Mouse (Mus musculus) testis, adult 2 months (tissue): ENCODE measurements around the gene Fam234b. TPM values are rescaled to one million over a fixed set of nuclear protein-coding genes. Genes with fewer than 3 reads are reported as not detected.

Experiments used
- H3K27ac ChIP-seq: fragments of 200-500 bp; 2 replicates; pipeline ENCODE4 v1.5.1; 2012; ENCODE audit warnings: low read depth, low read length; ENCODE audit not compliant: control insufficient read depth, insufficient read depth
- H3K27me3 ChIP-seq: fragments of 200-500 bp; 2 replicates; pipeline ENCODE4 v1.6.1; 2012; ENCODE audit warnings: mild to moderate bottlenecking, low read length, moderate library complexity; ENCODE audit not compliant: control insufficient read depth, insufficient read depth
- H3K36me3 ChIP-seq: fragments of 200-500 bp; 2 replicates; pipeline ENCODE4 v1.6.1; 2012; ENCODE audit warnings: mild to moderate bottlenecking, low read length; ENCODE audit not compliant: control insufficient read depth, insufficient read depth
- H3K4me1 ChIP-seq: fragments of 200-500 bp; 2 replicates; pipeline ENCODE4 v1.6.1; 2012; ENCODE audit warnings: low read length; ENCODE audit not compliant: control insufficient read depth, insufficient read depth
- H3K4me3 ChIP-seq: fragments of 200-500 bp; 2 replicates; pipeline ENCODE4 v1.5.1; 2012; ENCODE audit warnings: low read depth, mild to moderate bottlenecking, low read length, moderate library complexity, mixed read lengths; ENCODE audit not compliant: control insufficient read depth
- CTCF ChIP-seq: fragments of 200-500 bp; IDR thresholded peaks from 2 replicates; pipeline ENCODE4 v1.5.1; 2012; ENCODE audit warnings: low read depth, mild to moderate bottlenecking, inconsistent platforms, low read length, moderate library complexity; ENCODE audit not compliant: control insufficient read depth, insufficient read depth, insufficient replicate concordance
- POLR2A ChIP-seq: fragments of 200-500 bp; IDR thresholded peaks from 2 replicates; pipeline ENCODE4 v1.6.1; 2012; ENCODE audit warnings: low read depth, mild to moderate bottlenecking, inconsistent platforms, low read length, moderate library complexity; ENCODE audit not compliant: control insufficient read depth
- polyA plus RNA-seq: library from polyadenylated mRNA; depleted of rRNA; stranded (reverse); fragments of >200 nt; gene quantifications from 2 replicates; pipeline ENCODE4 v1.2.3, GENCODE M21; 2012

The Fam234b gene
- polyA plus RNA-seq, 1 experiment = 20.9 TPM

DNA sequence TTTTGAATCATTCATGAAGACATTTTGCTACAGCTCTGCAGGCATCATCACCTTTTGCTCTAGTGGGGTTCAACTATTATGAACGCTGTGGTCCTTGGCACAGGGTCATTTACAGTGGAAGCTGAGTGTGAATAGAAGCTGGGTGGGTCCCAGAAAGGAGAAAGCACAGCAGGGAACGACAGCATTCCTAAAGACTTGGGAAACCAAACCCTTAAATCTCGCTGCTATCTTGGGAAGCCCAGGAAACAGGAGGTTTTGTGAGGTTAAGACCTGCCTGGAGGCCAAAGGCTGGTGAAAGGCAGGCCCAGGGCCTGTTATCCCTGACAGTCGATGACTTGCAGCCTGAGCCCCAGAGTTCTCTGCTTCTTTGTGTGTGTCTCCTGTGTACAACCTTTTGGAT, 40.4 kb downstream of the Fam234b start:
- no peak overlapping the region for H3K27ac ChIP-seq

DNA sequence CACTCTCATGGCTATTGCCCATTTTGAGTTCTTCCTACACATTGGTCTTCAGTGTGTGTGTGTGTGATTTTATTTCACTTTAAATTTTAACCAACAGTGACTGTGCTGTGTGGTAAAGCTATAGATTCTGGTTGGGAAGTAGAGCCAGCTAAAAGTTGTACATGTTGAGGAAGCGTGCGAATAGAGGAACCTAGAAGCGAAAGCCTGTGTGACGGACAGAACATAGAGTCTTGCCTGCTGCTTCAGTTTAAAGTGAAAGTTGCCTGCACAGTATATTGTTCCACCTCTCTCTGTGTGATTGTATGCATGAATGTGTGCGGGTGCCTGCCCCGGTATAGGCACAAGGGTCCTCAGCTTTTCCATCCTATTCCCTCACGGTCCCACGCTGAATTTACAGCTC, 42.6 kb downstream of the Fam234b start:
- H3K4me3 ChIP-seq = no peak overlapping the region
- no peak overlapping the region for H3K27ac ChIP-seq
- H3K27me3 ChIP-seq = no peaks in the 10 kb centered on the region
- no peaks in the 10 kb centered on the region for H3K36me3 ChIP-seq
- TF ChIP-seq POLR2A (no peak), CTCF (no peak)
- no peaks in the 10 kb centered on the region for H3K4me1 ChIP-seq

More for the DNA sequence above, 40.4 kb downstream of the Fam234b start:
- H3K36me3 ChIP-seq = no peaks in the 10 kb centered on the region
- H3K4me3 ChIP-seq = no peak overlapping the region
- TF ChIP-seq POLR2A = no peak
- TF ChIP-seq CTCF = no peak
- H3K27me3 ChIP-seq = no peaks in the 10 kb centered on the region
- H3K4me1 ChIP-seq = no peaks in the 10 kb centered on the region

DNA sequence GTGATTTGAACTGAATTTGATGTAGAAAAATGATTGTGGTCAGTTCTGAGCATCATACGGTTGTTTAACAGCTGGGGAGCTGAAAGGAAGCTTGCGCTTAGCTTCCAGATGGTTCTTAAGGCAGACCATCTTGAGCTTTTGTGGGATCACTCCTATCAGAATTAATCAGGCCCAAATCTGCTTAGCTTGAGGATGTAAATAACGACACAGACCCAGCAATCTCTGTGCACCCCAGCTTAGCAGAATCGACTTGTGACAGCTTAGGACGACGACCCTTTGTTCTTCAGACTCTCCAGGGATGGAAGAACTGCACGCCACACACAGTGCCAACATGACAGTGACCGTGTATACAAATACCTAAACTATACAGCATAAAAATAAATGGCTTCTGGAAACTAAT, 47.8 kb downstream of the Fam234b start:
- no peak overlapping the region for H3K4me3 ChIP-seq
- no peaks in the 10 kb centered on the region for H3K27me3 ChIP-seq
- no peak overlapping the region for H3K27ac ChIP-seq
- no peaks in the 10 kb centered on the region for H3K36me3 ChIP-seq
- H3K4me1 ChIP-seq = peaks cover 2% of the 10 kb centered on the region; the same call in 1 of the 2 replicates
- no peak for TF ChIP-seq CTCF
- no peak for TF ChIP-seq POLR2A

DNA sequence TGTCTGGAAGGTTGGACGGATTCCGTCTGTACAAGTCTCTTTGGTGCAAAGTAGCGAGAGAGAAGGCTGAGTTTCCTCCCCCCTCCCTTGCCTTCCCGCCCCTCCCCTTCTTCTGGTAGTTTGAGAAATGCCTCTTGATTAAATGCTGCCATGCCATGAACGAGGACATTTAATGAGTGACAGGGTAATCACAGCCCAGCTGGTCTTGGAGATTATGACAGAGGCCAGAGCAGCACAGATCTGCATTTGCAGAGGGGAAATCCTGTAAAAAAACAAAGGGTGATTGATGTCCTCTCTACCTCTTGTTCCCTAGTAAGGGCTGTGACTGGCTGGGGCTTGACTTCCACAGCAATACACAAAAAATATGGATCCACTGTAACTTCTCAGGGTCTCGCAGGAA, 50.1 kb downstream of the Fam234b start:
- TF ChIP-seq CTCF = no peak
- TF ChIP-seq POLR2A = no peak
- H3K36me3 ChIP-seq = no peaks in the 10 kb centered on the region
- H3K4me3 ChIP-seq = peak overlapping the region; percentile 47
- H3K27ac ChIP-seq = no peak overlapping the region
- H3K4me1 ChIP-seq = peaks cover 6% of the 10 kb centered on the region
- no peaks in the 10 kb centered on the region; the same call in 1 of the 2 replicates for H3K27me3 ChIP-seq

DNA sequence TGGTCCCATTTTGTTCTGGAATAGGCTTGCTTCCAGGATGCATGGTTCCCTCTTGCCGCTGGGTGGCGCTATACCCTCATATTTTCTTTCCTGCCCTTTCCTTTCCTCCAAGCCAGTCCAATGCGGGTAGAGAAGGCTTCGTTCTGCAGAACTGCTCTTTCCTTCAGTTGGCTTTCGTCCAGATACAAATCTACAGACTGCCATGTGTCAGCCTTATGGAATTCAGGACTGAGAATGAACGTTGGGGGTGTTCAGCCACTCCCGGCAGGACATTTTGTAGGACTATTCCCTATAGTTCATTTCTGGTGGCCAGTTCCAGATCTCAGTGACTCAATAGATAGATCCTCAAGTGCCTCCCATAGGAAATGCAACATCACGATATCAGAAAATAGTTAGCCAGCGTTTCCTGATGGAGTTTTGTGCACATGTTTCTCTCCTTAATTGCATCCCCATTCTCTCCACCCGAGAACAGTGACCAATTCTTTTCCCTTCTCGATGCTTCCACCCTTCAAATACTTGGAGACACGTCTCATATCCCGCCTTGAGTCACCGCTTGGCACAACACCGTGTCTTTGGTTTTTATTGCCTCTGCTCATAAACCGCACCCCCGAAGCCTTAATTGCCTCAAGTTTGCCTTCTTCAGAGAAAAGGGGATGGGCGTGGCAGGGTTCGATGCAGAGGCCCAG, 52.2 kb downstream of the Fam234b start:
- TF ChIP-seq CTCF (peak; percentile 76; the same call in 1 of the 2 replicates), POLR2A (no peak)
- peak overlapping the region; percentile 57; the same call in 1 of the 2 replicates for H3K27ac ChIP-seq
- no peaks in the 10 kb centered on the region; the same call in 1 of the 2 replicates for H3K27me3 ChIP-seq
- H3K4me3 ChIP-seq = peak overlapping the region; percentile 77
- H3K4me1 ChIP-seq = peaks cover 10% of the 10 kb centered on the region
- no peaks in the 10 kb centered on the region for H3K36me3 ChIP-seq

DNA sequence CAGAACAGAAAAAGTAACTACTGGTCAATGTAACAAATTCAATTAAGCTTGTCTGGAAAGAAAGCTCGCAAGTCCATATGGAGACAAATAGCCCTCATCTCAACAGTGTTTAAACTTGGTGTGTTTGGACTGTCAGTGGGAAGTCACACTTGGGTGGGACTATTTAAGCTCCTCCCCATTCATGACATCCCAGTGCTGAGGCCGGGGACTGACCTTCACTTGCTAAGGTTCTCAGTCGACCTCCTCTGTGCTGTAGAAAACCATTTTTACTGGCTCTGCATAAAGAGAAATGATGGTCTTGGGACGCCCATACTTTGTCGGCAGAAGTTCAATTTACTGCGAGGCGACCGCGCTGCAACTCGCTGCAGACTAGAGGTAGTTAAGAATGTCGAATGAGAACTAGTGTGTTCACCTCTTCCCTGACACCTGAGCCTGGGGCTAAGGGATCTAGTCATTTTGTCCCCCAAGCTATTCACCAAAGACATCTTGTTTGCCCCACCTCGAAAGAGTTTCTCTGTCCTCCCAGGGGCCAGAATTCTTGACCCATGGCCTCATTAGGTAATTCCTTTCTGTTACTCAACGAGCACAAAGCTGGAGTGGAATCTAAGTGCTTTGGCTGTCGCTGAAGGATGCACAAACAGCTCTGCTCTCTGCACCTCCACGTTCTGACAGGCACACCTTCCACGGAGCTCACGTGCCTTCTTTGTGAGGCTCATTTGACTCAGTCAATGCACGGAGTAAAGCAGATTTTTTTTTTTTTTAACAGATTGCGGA, 53.3 kb downstream of the Fam234b start:
- peak overlapping the region; percentile 80 for H3K4me3 ChIP-seq
- H3K27me3 ChIP-seq = no peaks in the 10 kb centered on the region; the same call in 1 of the 2 replicates
- H3K4me1 ChIP-seq = peaks cover 10% of the 10 kb centered on the region
- H3K36me3 ChIP-seq = no peaks in the 10 kb centered on the region
- peak overlapping the region; percentile 56 for H3K27ac ChIP-seq
- no peak; the same call in 1 of the 2 replicates for TF ChIP-seq POLR2A
- TF ChIP-seq CTCF = no peak
